Mouse (Mus musculus) C2C12 (cell line): ENCODE measurements around the gene Coa4. TPM values are rescaled to one million over a fixed set of nuclear protein-coding genes. Genes with fewer than 3 reads are reported as not detected.
A peak's percentile ranks its signal among the peaks of the same experiment; 100 is the strongest.

ENCODE experiments used
- H3K27me3 ChIP-seq: one replicate; pipeline ENCODE4 v1.6.1; 2011; ENCODE audit not compliant: control insufficient read depth, insufficient read depth, insufficient read length
- H3K36me3 ChIP-seq: one replicate; pipeline ENCODE4 v1.6.1; 2011; ENCODE audit not compliant: control insufficient read depth, insufficient read depth
- H3K4me3 ChIP-seq: one replicate; pipeline ENCODE4 v1.5.1; 2011; ENCODE audit warnings: mild to moderate bottlenecking, control low read depth; ENCODE audit not compliant: poor library complexity, insufficient read depth, severe bottlenecking
- H3K79me2 ChIP-seq: one replicate; pipeline ENCODE4 v1.6.1; 2011; ENCODE audit not compliant: control insufficient read depth, insufficient read depth
- H3K79me3 ChIP-seq: one replicate; pipeline ENCODE4 v1.6.1; 2011; ENCODE audit warnings: low read depth, control low read depth
- H3ac ChIP-seq: one replicate; pipeline ENCODE3; 2011; ENCODE audit warnings: low read depth; ENCODE audit not compliant: control insufficient read depth, insufficient read length
- CEBPB ChIP-seq: IDR thresholded peaks from one replicate; pipeline ENCODE4 v1.6.1; 2011; ENCODE audit warnings: low read depth, mild to moderate bottlenecking, control low read depth, moderate library complexity
- CTCF ChIP-seq: IDR thresholded peaks from one replicate; pipeline ENCODE4 v1.5.1; 2011; ENCODE audit not compliant: control insufficient read depth, insufficient read depth, insufficient read length
- FOSL1 ChIP-seq: IDR thresholded peaks from one replicate; pipeline ENCODE4 v1.8.0; 2011; ENCODE audit warnings: mild to moderate bottlenecking, low read length; ENCODE audit not compliant: poor library complexity, insufficient read depth, severe bottlenecking
- MAX ChIP-seq: IDR thresholded peaks from one replicate; pipeline ENCODE4 v1.6.1; 2011; ENCODE audit warnings: mild to moderate bottlenecking, control low read depth
- MYOD1 ChIP-seq: IDR thresholded peaks from one replicate; pipeline ENCODE4 v1.6.1; 2011; ENCODE audit warnings: low read depth; ENCODE audit not compliant: control insufficient read depth, insufficient read length
- MYOG ChIP-seq: IDR thresholded peaks from one replicate; pipeline ENCODE4 v1.6.1; 2011; ENCODE audit not compliant: control insufficient read depth, insufficient read length; ENCODE audit errors: extremely low read depth
- USF1 ChIP-seq: IDR thresholded peaks from one replicate; pipeline ENCODE4 v1.6.1; 2011; ENCODE audit warnings: low read depth, mild to moderate bottlenecking, control low read depth, moderate library complexity
- long read RNA-seq, 2 experiments: library from polyadenylated mRNA; unstranded; transcript quantifications; one replicate each; pipeline ENCODE4 v2.0.0; 2019 to 2020
- polyA plus RNA-seq: library from polyadenylated mRNA; unstranded; fragments of >200 nt; fragmentation: generic; extraction: Trizol; gene quantifications from one replicate; pipeline ENCODE4 v1.2.1, GENCODE M21; 2012; ENCODE audit warnings: missing spikeins

The Coa4 gene
- 8.4 TPM for polyA plus RNA-seq
- long read RNA-seq, experiment 1, transcript Coa4-201 (2 exons, 1,391 nt) = major isoform, 5 of 5 reads
- long read RNA-seq, experiment 1, partial matches to known transcripts = 0 of 5 reads
- long read RNA-seq, experiment 1, other reads (novel, unspliced or antisense) = 0 of 5 reads
- long read RNA-seq, experiment 2, partial matches to known transcripts = 0 of 1 reads
- long read RNA-seq, experiment 2, other reads (novel, unspliced or antisense) = 0 of 1 reads

- Histone ChIP-seq H3K36me3 (no peaks in the 10 kb centered on the region), H3K4me3 (peak within 1 kb of the TSS; percentile 39), H3K79me3 (peaks cover 3% of the 10 kb centered on the region), H3K79me2 (no peaks in the 10 kb centered on the region), H3K27me3 (no peaks in the 10 kb centered on the region), H3ac (peak within 1 kb of the TSS; percentile 89)
- TF ChIP-seq FOSL1 = no peak
- no peak for TF ChIP-seq CEBPB
- TF ChIP-seq USF1 = no peak
Measured at GRCm38 (mm10) chr7:100536804-100537518, at the start of gene Coa4. Gene Coa4 (plus strand): TSS chr7:100537071.

GRCm38 (mm10) chr7:100487301-100487700 is 49.6 kb upstream of the Coa4 start:
- no peaks in the 10 kb centered on the region for H3K79me2 ChIP-seq
- H3K4me3 ChIP-seq = no peak overlapping the region
- H3ac ChIP-seq = no peak overlapping the region
- H3K79me3 ChIP-seq = no peaks in the 10 kb centered on the region
- no peaks in the 10 kb centered on the region for H3K36me3 ChIP-seq
- H3K27me3 ChIP-seq = no peaks in the 10 kb centered on the region
- TF ChIP-seq CTCF (no peak), MYOG (no peak), USF1 (no peak), CEBPB (no peak)

GRCm38 (mm10) chr7:100488474-100489048 is 48.3 kb upstream of the Coa4 start:
- Histone ChIP-seq H3K79me3 (no peaks in the 10 kb centered on the region), H3ac (no peak overlapping the region), H3K36me3 (no peaks in the 10 kb centered on the region), H3K79me2 (no peaks in the 10 kb centered on the region), H3K27me3 (no peaks in the 10 kb centered on the region), H3K4me3 (no peak overlapping the region)
- TF ChIP-seq MYOD1 (no peak), MAX (no peak), CTCF (no peak), FOSL1 (no peak), CEBPB (no peak), USF1 (no peak), MYOG (no peak)

- no peaks in the 10 kb centered on the region for H3K27me3 ChIP-seq
- H3K36me3 ChIP-seq = no peaks in the 10 kb centered on the region
- no peak for TF ChIP-seq USF1
- TF ChIP-seq MYOD1 = no peak
- TF ChIP-seq MAX = no peak
- no peak for TF ChIP-seq MYOG
- no peak for TF ChIP-seq CTCF
- TF ChIP-seq CEBPB = no peak
- no peak for TF ChIP-seq FOSL1
- H3K79me3 ChIP-seq = no peaks in the 10 kb centered on the region
- peak overlapping the region; percentile 9 for H3ac ChIP-seq
- no peak overlapping the region for H3K4me3 ChIP-seq
- H3K79me2 ChIP-seq = no peaks in the 10 kb centered on the region
Measured at GRCm38 (mm10) chr7:100492391-100493116, 44.3 kb upstream of the Coa4 start.

GRCm38 (mm10) chr7:100493117-100493483 is 43.8 kb upstream of the Coa4 start, which contains the start of gene Ucp2:
Gene Ucp2 (plus strand): TSS chr7:100493337.
- Histone ChIP-seq H3K79me2 (no peaks in the 10 kb centered on the region), H3K27me3 (no peaks in the 10 kb centered on the region)
- TF ChIP-seq CEBPB (no peak), MYOD1 (no peak), FOSL1 (no peak), CTCF (no peak)

More at GRCm38 (mm10) chr7:100493117-100493483, 43.8 kb upstream of the Coa4 start, which contains the start of gene Ucp2:
- Histone ChIP-seq H3ac (peak within 1 kb of the TSS; percentile 52), H3K79me3 (no peaks in the 10 kb centered on the region), H3K4me3 (no peak within 1 kb of the TSS), H3K36me3 (no peaks in the 10 kb centered on the region)
